Mouse (Mus musculus): ENCODE data around the gene Exosc7. TPM values are rescaled to one million over a fixed set of nuclear protein-coding genes. Genes with fewer than 3 reads are reported as not detected.

Gene Exosc7
- 104 and 106 TPM in 2 replicates for polyA plus RNA-seq (2014; fragmentation: Nextera tagmentation; extraction: Ambion mirVana)

DNA sequence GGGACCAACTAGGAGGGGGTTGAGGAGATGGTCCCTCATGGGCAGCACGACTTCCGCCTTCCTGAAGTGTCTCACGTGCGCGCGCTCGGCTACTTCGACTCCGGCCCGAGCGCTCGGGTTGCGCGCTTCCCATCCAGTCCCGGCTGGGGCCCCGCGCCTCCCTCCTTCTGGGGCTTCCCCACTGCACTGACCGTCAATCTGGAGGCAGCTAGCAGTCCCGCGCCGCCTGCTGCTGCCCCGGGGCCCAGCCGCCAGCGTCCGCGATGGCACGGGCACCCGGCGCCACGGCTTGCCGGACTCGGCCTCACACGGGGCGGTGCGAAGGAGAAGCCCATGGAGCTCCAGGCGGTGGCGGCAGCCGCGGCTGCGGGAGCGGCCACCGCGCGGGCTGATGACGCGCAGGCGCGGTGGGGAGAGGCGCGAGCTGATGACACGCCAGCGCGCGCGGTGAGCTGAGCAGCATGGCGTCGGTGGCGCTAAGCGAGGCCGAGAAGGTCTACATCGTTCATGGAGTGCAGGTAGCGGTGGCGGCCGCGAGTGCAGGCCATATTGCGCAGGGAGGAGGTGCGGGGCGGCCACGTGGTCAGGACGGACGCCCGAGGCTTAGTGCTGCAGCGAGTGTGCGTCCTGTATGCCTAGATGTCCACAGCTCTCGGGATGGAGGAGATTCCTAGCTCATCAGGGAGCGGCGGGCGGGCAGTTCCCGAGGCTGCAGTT, at the start of gene Exosc7, which contains the start of gene Zdhhc3:
TSS of gene Exosc7 (plus strand) at position 411 of the 717 bp plus-strand sequence.
TSS of gene Zdhhc3 (minus strand) at position 401 of the 717 bp plus-strand sequence.
- WGBS = under 1% methylated on average over 71 of the region's 79 CpGs
- H3K4me1 ChIP-seq (replicated peaks; ENCODE audit: control insufficient read depth, insufficient read depth, low read length) = peaks cover 6% of the 10 kb centered on the region; the same call in 1 of the 2 replicates
- peak within 1 kb of the TSS; percentile 93 for H3K9ac ChIP-seq (ENCODE audit: low read depth, low read length)
- no peaks in the 10 kb centered on the region for H3K27me3 ChIP-seq (ENCODE audit: control insufficient read depth, insufficient read depth, low read length)
- peak within 1 kb of the TSS; percentile 93 for H3K4me3 ChIP-seq (ENCODE audit: low read depth, low read length)
- H3K4me2 ChIP-seq (replicated peaks; ENCODE audit: low read depth, low read length) = peak within 1 kb of the TSS; percentile 90
- DNase-seq (ENCODE audit: low spot score) = peak; percentile 97
- peak; percentile 96 for ATAC-seq (ENCODE audit: low FRiP score)
- peak within 1 kb of the TSS; percentile 91 for H3K27ac ChIP-seq (ENCODE audit: low read depth, low read length)
- H3K9me3 ChIP-seq (ENCODE audit: control insufficient read depth, low read length) = no peaks in the 10 kb centered on the region
- no peaks in the 10 kb centered on the region for H3K36me3 ChIP-seq (ENCODE audit: control insufficient read depth, insufficient read depth, low read length)

- H3K4me2 ChIP-seq (replicated peaks; ENCODE audit: low read depth, low read length) = no peak overlapping the region
- no peaks in the 10 kb centered on the region for H3K4me1 ChIP-seq (replicated peaks; ENCODE audit: control insufficient read depth, insufficient read depth, low read length)
- no peak overlapping the region for H3K27ac ChIP-seq (ENCODE audit: low read depth, low read length)
- H3K27me3 ChIP-seq (ENCODE audit: control insufficient read depth, insufficient read depth, low read length) = no peaks in the 10 kb centered on the region
- no peak for ATAC-seq (ENCODE audit: low FRiP score)
- 95% methylated on average over 5 of the region's 5 CpGs for WGBS
- DNase-seq (ENCODE audit: low spot score) = no peak
- H3K4me3 ChIP-seq (ENCODE audit: low read depth, low read length) = no peak overlapping the region
- no peaks in the 10 kb centered on the region for H3K9me3 ChIP-seq (ENCODE audit: control insufficient read depth, low read length)
- H3K9ac ChIP-seq (ENCODE audit: low read depth, low read length) = no peak overlapping the region
- H3K36me3 ChIP-seq (ENCODE audit: control insufficient read depth, insufficient read depth, low read length) = peaks cover 9% of the 10 kb centered on the region
These were observed 33.9 kb upstream of the Exosc7 start for GRCm38 (mm10) chr9:123079149-123079548.

GRCm38 (mm10) chr9:123080355-123080754, 32.7 kb upstream of the Exosc7 start:
- H3K36me3 ChIP-seq (ENCODE audit: control insufficient read depth, insufficient read depth, low read length) = peaks cover 9% of the 10 kb centered on the region
- H3K27me3 ChIP-seq (ENCODE audit: control insufficient read depth, insufficient read depth, low read length) = no peaks in the 10 kb centered on the region
- no peak overlapping the region for H3K4me3 ChIP-seq (ENCODE audit: low read depth, low read length)
- DNase-seq (ENCODE audit: low spot score) (no peak), ATAC-seq (ENCODE audit: low FRiP score) (no peak)
- H3K4me2 ChIP-seq (replicated peaks; ENCODE audit: low read depth, low read length) = no peak overlapping the region
- no peak overlapping the region for H3K9ac ChIP-seq (ENCODE audit: low read depth, low read length)
- H3K4me1 ChIP-seq (replicated peaks; ENCODE audit: control insufficient read depth, insufficient read depth, low read length) = no peaks in the 10 kb centered on the region
- WGBS = 90% methylated on average over 7 of the region's 7 CpGs
- no peak overlapping the region for H3K27ac ChIP-seq (ENCODE audit: low read depth, low read length)
- H3K9me3 ChIP-seq (ENCODE audit: control insufficient read depth, low read length) = no peaks in the 10 kb centered on the region

DNA sequence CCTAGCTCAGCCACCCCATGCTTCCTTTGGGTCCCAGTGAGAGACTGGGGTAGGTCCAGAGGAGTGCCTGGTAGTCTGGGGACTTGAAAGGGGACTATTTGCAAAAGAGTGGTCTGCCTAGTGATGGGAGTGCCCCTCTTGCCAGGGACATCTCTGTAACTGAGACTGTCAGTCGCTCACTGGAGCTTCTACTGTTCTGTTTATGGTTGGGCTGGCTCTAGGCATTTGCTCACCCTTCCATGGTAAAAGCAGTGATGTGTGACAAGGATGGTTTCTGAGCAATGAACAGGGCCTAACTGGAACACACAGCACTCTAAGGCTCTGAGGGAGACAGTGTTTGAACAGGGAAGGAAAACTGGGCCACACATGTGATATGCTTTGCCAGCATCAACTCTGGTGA, 32.2 kb upstream of the Exosc7 start:
- H3K27me3 ChIP-seq (ENCODE audit: control insufficient read depth, insufficient read depth, low read length) = no peaks in the 10 kb centered on the region
- WGBS = 78% methylated on average over 1 of the region's 1 CpGs
- H3K9ac ChIP-seq (ENCODE audit: low read depth, low read length) = no peak overlapping the region
- DNase-seq (ENCODE audit: low spot score) (no peak), ATAC-seq (ENCODE audit: low FRiP score) (no peak)
- no peaks in the 10 kb centered on the region for H3K9me3 ChIP-seq (ENCODE audit: control insufficient read depth, low read length)
- H3K27ac ChIP-seq (ENCODE audit: low read depth, low read length) = no peak overlapping the region
- no peaks in the 10 kb centered on the region for H3K4me1 ChIP-seq (replicated peaks; ENCODE audit: control insufficient read depth, insufficient read depth, low read length)
- no peak overlapping the region for H3K4me3 ChIP-seq (ENCODE audit: low read depth, low read length)
- H3K4me2 ChIP-seq (replicated peaks; ENCODE audit: low read depth, low read length) = no peak overlapping the region
- peaks cover 9% of the 10 kb centered on the region for H3K36me3 ChIP-seq (ENCODE audit: control insufficient read depth, insufficient read depth, low read length)

- H3K9ac ChIP-seq (ENCODE audit: low read depth, low read length) = no peak overlapping the region
- no peaks in the 10 kb centered on the region for H3K27me3 ChIP-seq (ENCODE audit: control insufficient read depth, insufficient read depth, low read length)
- H3K27ac ChIP-seq (ENCODE audit: low read depth, low read length) = no peak overlapping the region
- H3K4me2 ChIP-seq (replicated peaks; ENCODE audit: low read depth, low read length) = no peak overlapping the region
- ATAC-seq (ENCODE audit: low FRiP score) = no peak
- no peak for DNase-seq (ENCODE audit: low spot score)
- H3K4me1 ChIP-seq (replicated peaks; ENCODE audit: control insufficient read depth, insufficient read depth, low read length) = no peaks in the 10 kb centered on the region
- H3K9me3 ChIP-seq (ENCODE audit: control insufficient read depth, low read length) = no peaks in the 10 kb centered on the region
- no peaks in the 10 kb centered on the region; the same call in 1 of the 2 replicates for H3K36me3 ChIP-seq (ENCODE audit: control insufficient read depth, insufficient read depth, low read length)
- WGBS = 100% methylated on average over 1 of the region's 1 CpGs
- no peak overlapping the region for H3K4me3 ChIP-seq (ENCODE audit: low read depth, low read length)
These were observed 27.6 kb upstream of the Exosc7 start for GRCm38 (mm10) chr9:123085373-123085772.

DNA sequence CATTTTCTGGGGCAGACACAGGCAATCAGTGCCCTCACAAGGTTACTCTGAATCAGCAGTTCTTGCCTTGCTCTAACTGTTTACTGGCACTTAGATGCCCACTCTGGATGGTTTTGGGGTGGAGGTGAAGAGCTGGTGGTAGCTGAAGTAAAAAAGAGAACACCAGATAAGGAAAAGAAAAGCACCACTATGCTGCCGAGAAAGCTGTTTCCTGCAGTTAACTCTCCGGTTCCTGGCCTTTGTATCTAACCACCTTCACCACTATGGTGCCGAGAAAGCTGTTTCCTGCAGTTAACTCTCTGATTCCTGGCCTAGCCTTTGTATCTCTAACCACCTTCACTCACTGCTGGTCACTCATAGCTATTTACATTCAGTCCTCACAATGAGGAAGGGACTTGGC, 25.5 kb upstream of the Exosc7 start:
- Histone ChIP-seq H3K36me3 (ENCODE audit: control insufficient read depth, insufficient read depth, low read length) (no peaks in the 10 kb centered on the region; the same call in 1 of the 2 replicates), H3K4me1 (replicated peaks; ENCODE audit: control insufficient read depth, insufficient read depth, low read length) (no peaks in the 10 kb centered on the region), H3K9ac (ENCODE audit: low read depth, low read length) (no peak overlapping the region), H3K4me3 (ENCODE audit: low read depth, low read length) (no peak overlapping the region), H3K4me2 (replicated peaks; ENCODE audit: low read depth, low read length) (no peak overlapping the region), H3K9me3 (ENCODE audit: control insufficient read depth, low read length) (no peaks in the 10 kb centered on the region), H3K27me3 (ENCODE audit: control insufficient read depth, insufficient read depth, low read length) (no peaks in the 10 kb centered on the region), H3K27ac (ENCODE audit: low read depth, low read length) (no peak overlapping the region)
- WGBS = 76% methylated on average over 3 of the region's 3 CpGs
- DNase-seq (ENCODE audit: low spot score) = no peak
- no peak for ATAC-seq (ENCODE audit: low FRiP score)

- H3K36me3 ChIP-seq (ENCODE audit: control insufficient read depth, insufficient read depth, low read length) = peaks cover 3% of the 10 kb centered on the region; the same call in 1 of the 2 replicates
- no peak overlapping the region for H3K27ac ChIP-seq (ENCODE audit: low read depth, low read length)
- 88% methylated on average over 4 of the region's 4 CpGs for WGBS
- no peak overlapping the region for H3K4me2 ChIP-seq (replicated peaks; ENCODE audit: low read depth, low read length)
- H3K9ac ChIP-seq (ENCODE audit: low read depth, low read length) = no peak overlapping the region
- no peak overlapping the region for H3K4me3 ChIP-seq (ENCODE audit: low read depth, low read length)
- ATAC-seq (ENCODE audit: low FRiP score) (no peak), DNase-seq (ENCODE audit: low spot score) (no peak)
- H3K27me3 ChIP-seq (ENCODE audit: control insufficient read depth, insufficient read depth, low read length) = no peaks in the 10 kb centered on the region
- no peaks in the 10 kb centered on the region for H3K4me1 ChIP-seq (replicated peaks; ENCODE audit: control insufficient read depth, insufficient read depth, low read length)
- H3K9me3 ChIP-seq (ENCODE audit: control insufficient read depth, low read length) = no peaks in the 10 kb centered on the region
These were observed 22.2 kb upstream of the Exosc7 start for GRCm38 (mm10) chr9:123090844-123091243.

DNA sequence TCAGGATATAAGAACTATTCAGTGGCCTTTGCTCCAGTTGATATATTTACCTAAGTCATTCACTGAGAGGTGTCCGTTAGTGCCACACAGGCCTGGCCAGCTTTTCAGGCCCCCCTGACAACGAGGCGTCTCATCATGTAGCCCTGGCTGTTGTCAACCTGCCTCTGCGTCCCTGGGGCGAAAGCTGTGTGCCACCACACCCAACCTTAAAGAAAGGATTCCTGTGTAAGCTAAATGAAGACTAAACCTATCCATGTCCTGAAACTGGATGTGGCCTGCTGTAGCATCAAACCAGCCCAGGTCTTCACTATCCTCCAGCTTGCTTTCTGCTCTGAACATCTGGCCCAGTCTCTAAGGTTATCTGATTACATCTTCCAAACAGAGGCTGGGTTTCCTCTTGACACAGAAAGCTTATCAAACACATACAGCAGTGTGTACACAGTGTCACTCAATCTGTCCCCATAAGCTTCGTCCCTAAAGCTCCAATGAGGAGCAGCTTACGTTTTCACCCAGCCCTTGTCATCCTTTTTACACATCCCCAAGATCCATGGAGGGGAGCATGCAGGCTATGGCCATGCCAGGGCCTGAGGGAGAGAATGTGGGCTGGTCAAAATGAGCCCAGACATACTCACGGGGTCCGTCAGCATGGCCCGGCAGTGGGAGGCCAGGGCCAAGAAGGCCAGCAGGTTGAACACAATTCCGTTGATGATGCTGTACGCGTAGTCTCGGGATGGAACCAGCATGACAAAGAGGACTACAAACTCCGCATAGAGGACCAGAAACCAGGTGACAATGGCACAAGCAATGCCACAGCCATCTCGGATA, 13.2 kb upstream of the Exosc7 start:
- WGBS = 98% methylated on average over 16 of the region's 16 CpGs
- Histone ChIP-seq H3K27me3 (ENCODE audit: control insufficient read depth, insufficient read depth, low read length) (no peaks in the 10 kb centered on the region), H3K4me3 (ENCODE audit: low read depth, low read length) (no peak overlapping the region), H3K36me3 (ENCODE audit: control insufficient read depth, insufficient read depth, low read length) (peaks cover 7% of the 10 kb centered on the region), H3K4me1 (replicated peaks; ENCODE audit: control insufficient read depth, insufficient read depth, low read length) (no peaks in the 10 kb centered on the region), H3K4me2 (replicated peaks; ENCODE audit: low read depth, low read length) (no peak overlapping the region), H3K9me3 (ENCODE audit: control insufficient read depth, low read length) (no peaks in the 10 kb centered on the region), H3K27ac (ENCODE audit: low read depth, low read length) (no peak overlapping the region), H3K9ac (ENCODE audit: low read depth, low read length) (no peak overlapping the region)
- DNase-seq (ENCODE audit: low spot score) = no peak
- no peak for ATAC-seq (ENCODE audit: low FRiP score)
